20 mouse cellular contexts compared by ENCODE assay signal in genomic region chrX:13489761-13490160, GRCm38 (mm10). TPM values are rescaled to one million over a fixed set of nuclear protein-coding genes. Genes with fewer than 3 reads are reported as not detected.
DNase-seq lines count a peak whose midpoint lies in the region; ATAC-seq lines count a peak whose summit lies in the region.
"Had no signal": no experiment of that assay in that cellular context is flagged by ENCODE, and none has a peak within 500 bp of the region (broad histone marks: within the 10 kb centered on the region; RNA-seq: fewer than 3 reads in every experiment).

No protein-coding gene starts in this region.

- H3K4me3 ChIP-seq in liver, embryonic 15.5 days (replicated peaks), result no peak overlapping the region
- H3K4me3 ChIP-seq in midbrain, embryonic 14.5 days (replicated peaks; ENCODE audit: low read depth, low read length), result no peak overlapping the region
- H3K4me3 ChIP-seq: embryonic facial prominence, embryonic 13.5 days; forebrain, embryonic 10.5 days; gastrocnemius, adult 2 months; heart, embryonic 10.5 days had no signal

- no peaks in the 10 kb centered on the region for H3K9me3 ChIP-seq in liver, embryonic 15.5 days (replicated peaks)
- H3K9me3 ChIP-seq in midbrain, embryonic 14.5 days (ENCODE audit: control insufficient read depth, low read length), result no peaks in the 10 kb centered on the region
- H3K9me3 ChIP-seq: embryonic facial prominence, embryonic 13.5 days had no signal

- intact Hi-C loops in heart, postnatal 10 days (cut with DNase I), result no loop called here

- no peak overlapping the region for H3K27ac ChIP-seq in liver, embryonic 15.5 days (replicated peaks)
- no peak overlapping the region for H3K27ac ChIP-seq in midbrain, embryonic 14.5 days (replicated peaks; ENCODE audit: low read depth, low read length)
- H3K27ac ChIP-seq: embryonic facial prominence, embryonic 13.5 days; forebrain, embryonic 10.5 days; gastrocnemius, adult 2 months; heart, embryonic 10.5 days; hindbrain, embryonic 14.5 days had no signal

- no peaks in the 10 kb centered on the region for H3K27me3 ChIP-seq in liver, embryonic 15.5 days
- no peaks in the 10 kb centered on the region for H3K27me3 ChIP-seq in midbrain, embryonic 14.5 days (ENCODE audit: control insufficient read depth, insufficient read depth, low read length)

- no peaks in the 10 kb centered on the region for H3K36me3 ChIP-seq in liver, embryonic 15.5 days (replicated peaks)
- no peaks in the 10 kb centered on the region for H3K36me3 ChIP-seq in midbrain, embryonic 14.5 days (ENCODE audit: control insufficient read depth, insufficient read depth, low read length)
- H3K36me3 ChIP-seq: embryonic facial prominence, embryonic 13.5 days; forebrain, embryonic 10.5 days; heart, embryonic 10.5 days had no signal

- ATAC-seq in erythroid progenitor cell, adult 5-6 weeks (replicated peaks; ENCODE audit: low FRiP score, poor library complexity, severe bottlenecking), result peak; percentile 96
- ATAC-seq in liver, embryonic 15.5 days (ENCODE audit: insufficient read depth), result peak; percentile 82
- peak; percentile 86 for ATAC-seq in megakaryocyte-erythroid progenitor cell, adult 5-6 weeks (replicated peaks; ENCODE audit: low FRiP score, low TSS enrichment, poor library complexity, severe bottlenecking)
- no peak for ATAC-seq in midbrain, embryonic 14.5 days (ENCODE audit: low FRiP score, low TSS enrichment)
- ATAC-seq: forebrain, embryonic 14.5 days had no signal

- peak; percentile 27 for DNase-seq in c-Kit-positive CD71-positive TER-119-positive erythroid progenitor cells, embryonic 14.5 days (ENCODE audit: low spot score)
- DNase-seq in midbrain, embryonic 14.5 days, result no peak
- DNase-seq in heart, postnatal 10 days, result no peak
- no peak for DNase-seq in thymus, postnatal 10 days (ENCODE audit: low spot score in 2 of 2)
- DNase-seq: adrenal gland, postnatal 10 days; cerebellum, adult 18-20 months; cerebellum, adult 9-11 months; cerebellum, postnatal 36 days; gastrocnemius, adult 2 months; gastrocnemius, postnatal 25 days; heart, postnatal 14 days had no signal

- 20% methylated on average over 1 of the region's 1 CpGs for WGBS in liver, embryonic 15.5 days (ENCODE audit: insufficient replicate concordance)
- 75% methylated on average over 1 of the region's 1 CpGs for WGBS in midbrain, embryonic 14.5 days

- no peak overlapping the region for H3K4me2 ChIP-seq in liver, embryonic 15.5 days
- H3K4me2 ChIP-seq in midbrain, embryonic 14.5 days (ENCODE audit: low read length), result no peak overlapping the region
- H3K4me2 ChIP-seq: embryonic facial prominence, embryonic 13.5 days; hindbrain, embryonic 14.5 days had no signal

- peaks cover 11% of the 10 kb centered on the region for H3K4me1 ChIP-seq in liver, embryonic 15.5 days (replicated peaks)
- no peaks in the 10 kb centered on the region for H3K4me1 ChIP-seq in midbrain, embryonic 14.5 days (ENCODE audit: control insufficient read depth, insufficient read depth, low read length)
- H3K4me1 ChIP-seq: embryonic facial prominence, embryonic 13.5 days; forebrain, embryonic 10.5 days; heart, embryonic 10.5 days had no signal

- no peak overlapping the region for H3K9ac ChIP-seq in liver, embryonic 15.5 days
- no peak overlapping the region for H3K9ac ChIP-seq in midbrain, embryonic 14.5 days (replicated peaks; ENCODE audit: low read length)
- H3K9ac ChIP-seq: embryonic facial prominence, embryonic 13.5 days; hindbrain, embryonic 14.5 days had no signal

RNA-seq across cellular contexts. Expression of gene Nyx, which starts 23.9 kb away (rescaled TPM):
- total RNA-seq in erythroid progenitor cell, adult 5-6 weeks (2015; ENCODE audit: low replicate concordance), result not detected in 2 replicates
- not detected in 2 replicates for total RNA-seq in erythroid progenitor cell, adult 5-6 weeks (2017; ENCODE audit: low replicate concordance)
- polyA plus RNA-seq in liver, embryonic 15.5 days (2015; fragmentation: Nextera tagmentation; extraction: Ambion mirVana), result not detected in 2 replicates
- total RNA-seq in megakaryocyte-erythroid progenitor cell, adult 5-6 weeks (2014; fragmentation: Nextera tagmentation), result not detected in 2 replicates
- total RNA-seq in megakaryocyte-erythroid progenitor cell, adult 5-6 weeks (2017), result not detected in 2 replicates
- 0.12 and 0.15 TPM in 2 replicates for polyA plus RNA-seq in midbrain, embryonic 14.5 days (2014; fragmentation: Nextera tagmentation; extraction: Ambion mirVana)
- total RNA-seq in heart, postnatal 10 days (2021), result under 1 TPM; 0.15 to 0.24 TPM
- total RNA-seq: granulocyte monocyte progenitor cell, adult 5-6 weeks had no signal
